Mouse (Mus musculus) left cerebral cortex, postnatal 10 days (tissue): Measurements from ENCODE around the gene Gm3646. TPM values are rescaled to one million over a fixed set of nuclear protein-coding genes. Genes with fewer than 3 reads are reported as not detected.

Source experiments
- DNase-seq, 2 experiments: peaks; one replicate each; pipeline ENCODE4 v3.0.0; 2021 to 2022; ENCODE audit warnings: low spot score in 2 of 2, mixed read lengths in 1 of 2; ENCODE audit errors: extremely low spot score in 1 of 2
- intact Hi-C: fragments of 180-260 bp; cut with DNase I; formaldehyde crosslinking; loops from one replicate; pipeline ENCODE4 v1.15.1; 2025
- total RNA-seq, 2 experiments: library from RNA; stranded (reverse); gene quantifications; 2 replicates each; pipeline ENCODE4 v1.2.3; 2021

Gene Gm3646
- total RNA-seq, 2 experiments from 2014 or later, result not detected

DNA sequence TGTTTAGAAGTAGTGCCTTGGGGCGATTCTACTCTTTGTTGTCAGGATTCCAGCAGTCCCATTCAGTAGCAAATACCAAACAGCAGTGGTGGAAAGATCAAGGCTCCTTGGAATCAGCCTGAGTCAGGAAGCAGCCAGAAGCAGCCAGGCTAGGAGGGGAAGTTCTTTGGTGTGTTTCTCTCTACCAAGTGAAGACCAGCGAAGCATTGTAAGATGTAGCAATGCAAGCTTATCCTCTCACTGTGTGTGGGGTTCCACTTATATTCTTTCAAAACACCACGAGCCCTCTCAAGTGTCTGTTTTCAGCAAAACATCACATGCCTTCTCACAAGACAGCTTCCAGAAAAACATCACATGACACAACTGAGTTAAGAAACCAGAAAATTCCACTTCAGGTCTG, 8.4 kb downstream of the Gm3646 start:
- intact Hi-C loops, result no loop called here

DNA sequence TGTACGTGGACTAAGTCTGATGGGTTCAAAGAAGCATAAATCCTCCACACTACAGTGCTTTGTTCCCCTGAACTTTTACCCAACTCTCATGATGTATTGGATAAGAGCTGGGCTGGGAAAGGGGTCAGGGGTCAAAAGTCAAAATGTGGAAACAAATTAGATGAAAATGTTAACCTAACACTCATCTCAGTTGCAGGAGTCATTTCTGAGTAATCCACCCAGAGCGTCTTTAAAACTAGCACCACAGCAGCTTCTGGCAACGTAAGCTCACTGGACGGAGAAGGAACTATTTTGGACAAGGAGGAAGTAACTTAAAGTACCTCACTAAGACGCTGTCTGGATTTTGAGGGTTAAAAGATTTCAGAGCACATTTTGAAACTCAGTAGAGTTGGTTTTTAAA, 20.5 kb downstream of the Gm3646 start:
- DNase-seq, result no peak
- intact Hi-C loops, result no loop called here

More for the DNA sequence above, 8.4 kb downstream of the Gm3646 start:
- DNase-seq, result no peak

DNA sequence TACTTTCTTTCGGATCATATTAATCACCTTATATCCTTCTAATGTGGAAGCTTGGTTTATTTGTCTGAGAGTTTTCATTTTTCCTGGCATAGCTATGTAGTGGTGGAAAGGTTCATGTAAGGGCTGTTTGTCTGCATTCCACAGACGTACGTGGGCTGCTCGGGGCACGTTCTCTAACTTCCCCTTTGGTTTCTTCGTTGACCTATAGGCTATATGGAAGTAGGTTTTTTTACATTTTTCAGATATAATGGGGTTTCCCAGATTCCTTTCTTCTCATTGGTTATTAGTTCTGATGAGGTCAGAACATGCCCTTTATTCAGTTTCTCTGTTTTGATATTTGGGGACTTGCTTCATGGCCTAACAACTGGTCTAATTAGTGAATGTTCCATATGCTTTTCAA, 23.3 kb downstream of the Gm3646 start:
- DNase-seq, result no peak
- intact Hi-C loops, result no loop called here

DNA sequence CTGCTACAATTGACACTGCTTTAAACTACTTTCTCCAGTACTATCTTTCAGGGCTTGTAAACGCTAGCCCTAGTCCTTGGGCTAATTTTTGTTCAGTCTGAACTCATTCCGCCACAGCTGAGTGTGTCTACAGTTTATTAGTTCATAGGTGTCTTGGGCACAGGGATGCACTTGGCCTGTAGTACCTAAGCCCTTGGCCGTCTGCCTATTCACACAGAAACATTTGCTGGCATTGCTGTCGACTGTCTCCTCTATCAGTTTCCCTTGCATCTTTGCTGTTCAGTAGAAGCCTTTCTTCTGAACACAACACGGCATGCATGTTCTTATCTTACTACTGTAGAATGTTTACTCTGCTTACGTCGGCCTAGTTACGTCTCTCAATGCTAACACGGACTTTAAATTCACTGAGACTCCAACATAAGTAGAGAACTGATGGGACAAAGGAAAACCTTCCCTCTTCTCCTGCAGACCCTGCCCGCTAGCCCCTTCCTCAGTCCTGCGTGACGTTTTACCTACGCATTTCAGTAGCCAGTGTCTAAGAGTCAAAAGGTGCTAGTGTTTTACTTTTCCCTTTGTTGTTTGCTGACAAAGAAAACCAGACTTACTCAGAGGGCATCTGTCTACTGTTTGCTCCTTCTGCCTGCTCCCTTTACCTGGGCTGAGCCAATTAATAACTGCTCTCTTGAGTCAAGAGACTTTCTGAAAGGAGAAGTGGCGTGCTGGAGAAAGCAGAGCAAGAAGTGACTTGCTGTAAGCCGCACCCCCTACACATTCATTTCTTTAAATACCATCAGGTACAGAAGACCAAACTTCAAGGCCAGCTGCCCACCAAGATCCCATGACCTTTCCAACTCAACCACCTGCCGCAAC, 25.8 kb downstream of the Gm3646 start:
- no peak for DNase-seq
- intact Hi-C loops, result no loop called here

DNA sequence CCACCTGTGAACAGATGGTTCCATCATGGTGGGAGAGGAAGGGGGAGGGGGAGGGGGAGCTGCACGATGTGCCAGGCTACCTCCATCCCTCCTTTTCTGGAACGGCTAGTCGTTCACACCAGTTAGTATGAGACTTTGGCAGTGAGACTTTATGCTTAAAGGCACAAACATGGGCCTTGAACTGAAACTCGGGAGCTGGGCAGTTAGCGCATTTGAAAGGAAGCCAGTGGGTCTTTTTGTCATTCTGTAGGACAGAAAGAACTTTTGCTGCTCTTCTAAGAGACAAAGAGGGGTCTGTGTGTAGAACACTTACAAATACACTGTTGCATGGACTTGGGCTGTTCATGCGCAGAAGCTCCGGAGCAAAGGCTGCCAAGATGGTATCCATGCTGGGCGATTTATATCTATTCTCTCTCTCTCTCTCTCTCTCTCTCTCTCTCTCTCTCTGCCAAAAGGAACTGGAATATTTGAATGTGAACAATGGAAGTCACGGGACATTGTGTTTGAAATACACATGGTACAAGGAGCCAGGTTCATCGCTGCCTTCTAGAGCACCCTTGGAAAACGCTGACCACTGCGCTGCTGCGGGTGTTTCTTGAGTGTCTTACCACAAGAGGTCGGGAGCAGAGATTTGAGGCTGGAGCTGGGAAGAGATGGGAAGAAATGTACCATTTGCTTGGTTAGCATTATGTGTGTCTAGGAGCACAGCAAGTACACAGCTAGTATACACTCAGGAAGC, 31.0 kb downstream of the Gm3646 start:
- no peak for DNase-seq
- intact Hi-C loops, result no loop called here

DNA sequence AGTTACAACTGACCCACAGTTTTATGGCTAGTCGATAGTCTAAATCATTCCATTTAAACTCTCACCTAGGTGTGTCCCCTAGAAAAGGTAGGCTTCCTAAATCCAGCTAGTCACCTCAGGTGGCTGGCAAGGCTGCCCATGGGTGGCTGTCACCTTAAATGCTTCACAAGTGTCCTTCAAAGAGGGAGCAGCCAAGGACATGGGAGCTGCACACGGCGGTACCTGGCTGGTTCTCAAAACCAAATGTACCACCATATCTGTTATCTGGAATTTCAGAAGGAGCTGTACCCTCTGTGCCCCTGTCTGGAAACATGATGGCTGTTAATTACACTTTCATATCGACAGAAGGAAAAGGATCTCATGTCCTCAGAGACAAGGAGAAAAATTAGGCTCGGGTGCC, 31.6 kb downstream of the Gm3646 start:
- DNase-seq, result no peak
- intact Hi-C loops, result no loop called here

DNA sequence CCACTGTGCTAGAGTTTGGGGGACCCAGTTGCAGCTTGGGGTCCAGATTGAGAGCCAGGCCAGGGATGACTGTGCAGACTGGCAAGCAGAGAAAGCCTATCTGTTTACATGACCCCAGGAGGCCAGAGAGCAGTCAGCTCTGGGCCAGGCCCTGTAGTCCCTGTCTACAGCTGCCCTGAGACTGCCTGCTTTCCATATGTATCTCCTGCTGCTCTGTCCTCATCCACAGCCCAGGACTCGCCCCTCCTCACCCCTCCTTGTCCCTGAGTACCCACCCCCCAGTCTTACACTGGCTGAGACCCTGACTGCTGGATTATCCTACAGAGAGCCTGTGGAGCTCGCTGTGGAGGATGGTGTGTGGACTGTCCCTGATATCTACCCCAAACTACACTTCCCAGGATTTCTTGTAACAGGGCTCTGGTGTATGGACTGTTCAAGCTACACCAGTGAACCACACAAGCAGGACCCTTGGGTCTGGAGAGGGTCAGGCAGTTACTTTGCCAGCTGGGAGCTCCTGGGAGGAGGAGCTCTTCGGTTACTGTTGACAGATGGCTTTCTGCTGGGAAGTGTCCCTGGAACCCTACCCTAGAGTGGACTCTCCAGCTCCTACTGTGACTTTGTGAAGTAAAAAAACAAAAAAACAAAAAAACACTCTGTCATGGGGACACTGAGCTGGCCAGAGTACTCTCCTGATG, 32.6 kb downstream of the Gm3646 start:
- peak in 1 of 2 experiments; percentile 29 for DNase-seq
- intact Hi-C loops, result no loop called here

DNA sequence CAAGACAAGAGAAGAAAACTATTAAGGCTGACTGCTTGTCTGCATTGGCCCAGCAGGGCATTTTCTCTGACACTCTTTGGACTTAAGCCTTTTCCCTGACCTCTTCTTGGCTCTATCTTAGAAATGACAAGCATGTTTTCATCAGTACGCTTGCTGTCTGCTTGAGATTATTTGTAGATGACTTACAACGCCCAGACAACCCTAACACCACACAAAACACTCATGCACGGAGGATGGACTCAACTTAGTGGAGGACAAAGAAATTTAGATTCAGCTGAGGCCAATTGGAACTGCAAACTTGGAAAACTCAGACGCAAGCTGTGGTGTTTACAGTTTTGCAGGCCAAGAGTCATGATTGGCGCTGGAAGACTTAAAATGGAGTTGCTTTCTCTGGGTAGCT, 34.7 kb downstream of the Gm3646 start:
- DNase-seq, result no peak
- intact Hi-C loops, result no loop called here

DNA sequence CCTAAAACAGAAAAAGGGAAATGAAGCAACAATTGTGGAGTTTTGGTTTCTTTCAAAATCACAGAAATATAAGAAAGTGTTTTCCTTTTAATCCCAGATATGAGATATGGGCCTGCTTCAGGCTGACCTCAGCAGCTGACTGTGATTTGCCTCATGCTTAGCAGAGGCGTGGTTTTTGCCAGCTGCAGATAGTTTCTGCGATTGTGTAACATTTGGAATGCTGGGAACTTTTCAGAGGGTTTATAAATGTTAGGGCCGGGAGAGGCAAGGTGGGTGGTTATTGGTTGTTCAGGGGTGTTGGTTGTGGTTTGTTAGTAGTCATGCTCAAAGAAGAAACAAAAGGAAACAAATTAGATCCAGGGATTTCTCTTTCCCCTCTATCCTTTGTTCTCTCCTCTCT, 37.1 kb downstream of the Gm3646 start:
- intact Hi-C loops, result no loop called here
- no peak for DNase-seq

DNA sequence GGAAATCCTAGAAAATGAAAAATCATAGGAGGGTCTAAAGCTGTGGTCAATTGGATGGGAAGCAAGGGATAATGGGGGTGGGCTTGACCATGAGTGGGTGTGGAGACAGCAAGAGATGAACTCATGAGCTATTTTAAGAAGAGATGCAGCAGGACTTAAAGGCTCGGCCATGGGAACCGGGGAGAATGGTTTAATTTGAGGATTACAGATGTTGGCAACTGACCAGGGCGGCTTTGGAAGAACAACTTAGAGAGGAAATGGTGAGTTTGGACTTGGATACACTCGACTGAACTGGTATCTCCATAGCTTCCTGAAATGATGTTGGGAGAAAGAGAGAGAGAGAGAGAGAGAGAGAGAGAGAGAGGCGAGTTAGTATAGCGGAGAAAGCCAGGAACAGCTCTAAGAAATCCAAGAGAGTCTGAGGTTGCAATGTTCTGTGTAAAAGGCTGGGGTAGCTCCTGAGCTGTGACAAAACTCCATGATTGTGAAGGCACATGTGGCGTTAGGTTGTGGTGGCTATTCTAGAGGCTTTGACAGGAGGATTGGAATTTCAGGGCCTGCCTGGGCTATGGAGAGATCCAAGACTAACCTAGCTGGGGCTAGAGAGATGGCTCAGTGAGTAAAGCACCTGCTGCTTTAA, 39.2 kb downstream of the Gm3646 start:
- peak in 1 of 2 experiments; percentile 48 for DNase-seq
- intact Hi-C loops, result no loop called here

DNA sequence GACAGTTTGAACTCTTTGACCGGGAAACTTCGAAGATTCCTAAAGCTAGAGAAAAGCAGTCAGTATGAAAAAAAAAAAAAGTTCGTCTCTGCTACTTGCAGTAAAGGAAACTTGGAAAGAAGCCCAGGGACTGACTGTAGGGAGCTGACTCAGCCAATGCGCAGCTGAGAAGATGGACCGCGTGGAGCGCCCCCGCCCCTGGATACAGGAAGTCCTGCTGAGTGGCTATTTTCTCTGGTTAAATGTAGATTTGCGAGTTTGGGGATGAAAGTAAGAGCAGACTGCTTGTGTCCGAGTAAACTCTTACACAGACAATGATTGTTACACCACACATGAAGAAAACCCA, 43.1 kb downstream of the Gm3646 start:
- intact Hi-C loops, result loop anchor here (5.0 kb wide), 1 partner anchor 140 kb away; the partner anchor contains the start of gene Map4k4
- DNase-seq, result peak; percentile 87 to 91

DNA sequence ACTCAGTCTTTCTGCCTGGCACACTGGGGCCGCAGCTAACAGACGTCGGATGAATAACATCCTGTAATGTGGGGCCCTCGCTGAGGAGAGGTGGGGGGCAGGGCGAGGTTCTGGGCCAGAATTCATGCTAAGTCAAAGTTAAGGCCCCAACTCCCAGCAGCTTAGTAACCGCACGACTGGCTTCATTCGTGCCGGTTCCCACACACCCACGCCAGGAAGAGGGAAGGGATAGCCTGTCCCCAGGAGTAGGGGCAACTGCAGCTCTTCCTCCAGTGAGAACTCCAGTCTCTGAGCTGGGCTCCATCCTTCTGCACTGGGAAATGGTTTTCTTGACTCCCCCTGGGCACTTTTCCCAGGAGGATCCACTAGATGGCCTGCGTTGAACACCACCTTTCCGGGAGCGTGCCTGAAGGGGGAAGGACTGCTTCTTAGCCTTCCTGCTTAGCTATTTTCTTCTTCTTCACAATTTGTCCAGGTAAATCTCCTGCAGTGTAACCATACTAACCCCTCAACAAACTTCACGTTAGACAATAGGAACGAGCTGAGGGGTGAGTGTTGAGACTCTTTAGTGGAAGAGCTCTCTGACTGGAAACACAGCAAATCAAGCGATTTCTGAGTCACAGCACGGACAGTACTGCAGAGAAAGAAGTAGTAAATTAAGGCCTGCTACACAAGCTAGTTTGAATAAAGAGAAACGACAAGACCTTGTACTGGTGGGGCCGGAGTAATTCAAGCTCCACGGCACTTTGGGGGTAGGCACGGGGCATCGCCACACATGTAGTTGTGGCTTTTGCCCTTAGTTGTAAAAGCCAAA, 43.7 kb downstream of the Gm3646 start:
- intact Hi-C loops, result loop anchor here (5.0 kb wide), 1 partner anchor 141 kb away; the partner anchor contains the start of gene Map4k4
- peak; percentile 69 to 82 for DNase-seq

DNA sequence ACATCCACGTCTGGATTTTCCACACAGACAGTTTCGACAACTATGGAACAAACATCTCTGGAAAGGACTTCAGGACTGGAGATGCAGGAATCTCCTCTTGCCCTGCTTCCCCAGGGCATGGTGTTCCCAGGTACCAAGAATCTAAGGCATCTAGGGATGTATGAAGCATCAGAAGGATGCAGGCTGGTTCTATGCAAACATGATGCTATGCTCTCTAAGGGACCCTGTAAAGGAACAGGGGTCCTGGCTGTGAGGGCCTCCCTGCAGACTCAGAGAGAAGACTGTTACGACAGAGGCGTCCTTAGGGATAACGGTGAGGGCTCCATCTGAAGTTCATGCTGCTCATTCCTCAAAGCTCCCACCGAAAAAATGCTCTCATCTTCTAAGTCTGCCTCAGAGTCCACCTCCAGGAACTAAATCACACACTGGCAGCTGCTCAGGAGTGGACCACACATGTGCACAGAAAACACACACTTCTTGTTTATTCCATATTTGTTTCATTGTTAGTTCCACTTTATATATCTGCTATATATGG, 44.9 kb downstream of the Gm3646 start:
- intact Hi-C loops, result loop anchor here (5.0 kb wide), 1 partner anchor 142 kb away; the partner anchor contains the start of gene Map4k4

DNA sequence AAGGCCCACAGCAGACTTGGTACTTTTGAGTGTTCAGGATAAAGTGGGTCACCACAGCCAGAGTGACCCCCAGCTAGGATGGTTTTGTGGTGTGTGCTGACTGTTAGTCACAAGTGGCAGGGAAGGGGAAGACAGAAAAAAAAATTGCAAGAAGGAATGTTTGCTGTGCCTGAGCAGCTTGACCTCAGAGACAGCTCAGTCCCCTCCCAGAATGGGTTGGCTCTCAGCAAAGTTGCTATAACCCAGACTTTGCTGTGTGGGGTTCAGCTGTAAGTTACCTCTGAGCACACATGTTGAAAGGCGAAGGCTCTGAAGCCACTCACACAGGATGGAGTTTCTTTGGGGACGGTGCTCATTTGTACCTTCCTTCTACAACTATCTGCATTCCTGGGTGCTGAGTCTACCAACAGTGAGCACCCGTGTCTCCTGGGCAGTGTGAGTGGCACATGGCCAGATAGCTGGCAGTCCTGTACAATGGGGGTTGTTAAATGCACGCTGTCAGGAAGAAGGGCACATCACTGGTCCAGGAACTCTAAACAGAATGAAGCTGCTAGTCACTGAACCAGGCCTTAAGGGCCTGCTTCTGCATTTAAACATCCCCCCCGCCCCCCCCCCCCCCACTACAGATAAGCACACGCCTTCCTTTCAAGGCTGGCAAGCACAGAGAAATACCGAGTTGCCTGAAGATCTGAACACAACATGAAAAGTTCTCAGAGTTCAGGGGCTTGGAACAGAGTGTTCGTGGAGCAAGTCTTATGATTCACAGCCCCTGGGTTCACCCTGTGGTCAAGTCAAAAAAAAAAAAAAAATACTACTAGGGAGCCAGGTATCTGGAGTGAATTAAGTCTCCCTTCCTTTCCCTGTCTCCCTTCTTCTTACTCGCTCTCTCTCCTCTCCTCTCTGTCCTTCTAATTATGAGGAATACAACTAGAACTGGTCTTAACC, 45.6 kb downstream of the Gm3646 start:
- DNase-seq, result no peak
- intact Hi-C loops, result loop anchor here (5.0 kb wide), 1 partner anchor 143 kb away; the partner anchor contains the start of gene Map4k4

More for the DNA sequence above, 44.9 kb downstream of the Gm3646 start:
- no peak for DNase-seq

DNA sequence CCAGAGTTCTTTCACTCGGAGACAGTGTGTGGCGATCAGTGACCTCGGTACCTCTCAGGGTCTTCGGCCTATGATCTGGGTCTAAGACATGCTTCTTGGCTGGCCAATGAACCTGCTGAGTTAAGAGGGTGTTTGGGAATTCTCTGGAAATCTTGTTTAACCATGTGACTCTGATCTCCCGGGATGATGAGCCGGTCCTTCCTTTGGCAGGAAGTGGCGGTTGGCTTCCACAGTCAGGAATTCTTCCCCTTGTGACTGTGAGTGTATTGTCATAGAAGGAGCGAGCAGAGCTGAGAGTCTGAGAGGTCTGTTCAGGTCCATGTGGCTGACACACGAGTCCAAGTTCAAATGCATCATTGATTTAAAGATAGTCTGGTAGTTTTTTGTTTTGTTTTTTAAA, 46.9 kb downstream of the Gm3646 start:
- intact Hi-C loops, result no loop called here
- DNase-seq, result peak in 1 of 2 experiments; percentile 54

DNA sequence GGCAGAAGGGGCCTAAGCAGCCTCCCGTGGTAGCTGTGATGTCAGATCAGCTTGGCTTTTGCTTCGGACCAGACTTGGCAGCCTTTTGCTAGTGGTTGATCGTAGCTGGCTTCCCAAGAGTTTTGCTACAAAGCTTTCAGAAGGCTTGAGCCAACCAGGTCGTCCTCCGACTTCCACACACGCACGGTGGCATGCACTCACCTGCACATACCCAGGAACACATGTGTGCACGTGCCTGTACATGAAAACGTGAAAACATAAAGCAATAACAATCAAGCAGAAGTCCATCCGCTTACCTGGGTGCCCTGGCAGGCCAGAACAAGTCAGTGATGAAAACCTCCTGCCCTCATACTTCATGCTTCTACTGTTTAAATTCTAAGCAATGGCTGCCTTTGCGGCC, 48.2 kb downstream of the Gm3646 start:
- intact Hi-C loops, result no loop called here
- DNase-seq, result no peak
